Mouse (Mus musculus) erythroblast, embryonic 14.5 days (primary cell): ENCODE results near the gene Mrc2.

ENCODE experiments used
- GATA1 ChIP-seq: IDR thresholded peaks from 2 replicates; pipeline ENCODE4 v1.6.1; 2012; ENCODE audit warnings: low read length, inconsistent platforms, mixed read lengths
- TAL1 ChIP-seq: IDR thresholded peaks from 3 replicates; pipeline ENCODE4 v1.6.1; 2012; ENCODE audit warnings: low read length, inconsistent platforms, mixed read lengths

- TF ChIP-seq GATA1 (no peak), TAL1 (no peak)
Measured at GRCm38 (mm10) chr11:105280456-105280855, 12.0 kb upstream of the Mrc2 start.
